Mouse (Mus musculus) spleen, adult 2 months (tissue): Measurements from ENCODE around the gene Ostf1.

Experiments
- CTCF ChIP-seq: fragments of 200-500 bp; IDR thresholded peaks from 2 replicates; pipeline ENCODE4 v1.5.1; 2011; ENCODE audit warnings: mild to moderate bottlenecking, inconsistent platforms; ENCODE audit not compliant: insufficient read depth, insufficient read length, insufficient replicate concordance; ENCODE audit errors: extremely low read depth
- POLR2A ChIP-seq: fragments of 200-500 bp; IDR thresholded peaks from 2 replicates; pipeline ENCODE4 v1.6.1; 2011; ENCODE audit warnings: low read depth, low read length, inconsistent platforms

DNA sequence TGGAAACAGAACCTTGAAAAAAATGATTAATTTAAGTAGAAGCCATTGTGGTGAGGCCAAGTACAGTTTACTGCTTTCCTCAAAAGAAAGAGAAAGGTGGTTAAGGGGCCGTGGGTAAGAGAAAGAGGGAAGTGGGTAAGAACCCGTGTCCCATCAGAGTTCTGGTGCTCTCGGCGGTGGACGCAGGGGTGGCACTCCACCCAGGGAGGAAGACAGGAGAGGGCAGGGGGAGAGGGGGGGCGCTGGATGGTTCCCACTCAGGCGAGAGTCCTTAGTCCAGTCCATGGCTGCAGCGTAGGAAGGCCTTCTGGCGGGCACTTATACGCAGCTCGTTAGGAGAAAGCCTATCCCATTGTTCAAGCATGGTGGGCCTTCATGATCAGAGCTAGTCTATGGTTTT is 64.1 kb downstream of the Ostf1 start:
- TF ChIP-seq CTCF (no peak), POLR2A (no peak)
